Mouse (Mus musculus) liver, adult 2 months (tissue): ENCODE data around the gene Med26. TPM values are rescaled to one million over a fixed set of nuclear protein-coding genes. Genes with fewer than 3 reads are reported as not detected.

ENCODE experiments used
- DNase-seq: peaks from one replicate; pipeline ENCODE4 v3.0.0-alpha.2; 2011; ENCODE audit warnings: low read depth, low spot score; ENCODE audit errors: extremely low read depth
- H3K27ac ChIP-seq: fragments of 200-500 bp; replicated peaks from 2 replicates; pipeline ENCODE4 v1.5.1; 2012; ENCODE audit warnings: low read depth, mild to moderate bottlenecking, control low read depth, inconsistent platforms, low read length; ENCODE audit not compliant: insufficient read depth
- H3K27me3 ChIP-seq: fragments of 200-500 bp; 2 replicates; pipeline ENCODE4 v1.6.1; 2012; ENCODE audit warnings: mild to moderate bottlenecking, moderate library complexity, low read length, inconsistent platforms; ENCODE audit not compliant: control insufficient read depth, insufficient read depth
- H3K36me3 ChIP-seq: fragments of 200-500 bp; 2 replicates; pipeline ENCODE4 v1.6.1; 2012; ENCODE audit warnings: low read length, inconsistent platforms; ENCODE audit not compliant: control insufficient read depth, insufficient read depth
- H3K4me1 ChIP-seq: fragments of 200-500 bp; 2 replicates; pipeline ENCODE4 v1.6.1; 2011; ENCODE audit warnings: low read length; ENCODE audit not compliant: control insufficient read depth, insufficient read depth
- H3K4me3 ChIP-seq: fragments of 200-500 bp; 2 replicates; pipeline ENCODE4 v1.5.1; 2011; ENCODE audit warnings: low read depth, mild to moderate bottlenecking, control low read depth, low read length, moderate library complexity; ENCODE audit not compliant: insufficient read depth
- H3K79me2 ChIP-seq: fragments of 200-500 bp; 2 replicates; pipeline ENCODE4 v1.6.1; 2012; ENCODE audit warnings: inconsistent platforms, mild to moderate bottlenecking, low read length, moderate library complexity; ENCODE audit not compliant: control insufficient read depth, insufficient read depth
- H3K9ac ChIP-seq: fragments of 200-500 bp; 2 replicates; pipeline ENCODE4 v1.6.1; 2012; ENCODE audit warnings: low read depth, mild to moderate bottlenecking, control low read depth, inconsistent platforms, low read length
- CTCF ChIP-seq: fragments of 200-500 bp; IDR thresholded peaks from 2 replicates; pipeline ENCODE4 v1.5.1; 2011; ENCODE audit warnings: low read depth, low read length, control low read depth
- POLR2A ChIP-seq: fragments of 200-500 bp; IDR thresholded peaks from 2 replicates; pipeline ENCODE4 v1.6.1; 2011; ENCODE audit warnings: low read length, control low read depth; ENCODE audit not compliant: insufficient read depth; ENCODE audit errors: extremely low read depth
- WGBS: fragments of 180-500 bp; shearing (Covaris S2); methylation state at CpG from one replicate; pipeline ENCODE4 v1.1.7; 2018; 5-methylcytosine and 5-hydroxymethylcytosine counted together
- polyA plus RNA-seq: library from polyadenylated mRNA; depleted of rRNA; stranded (reverse); fragments of >200 nt; gene quantifications from 2 replicates; pipeline ENCODE4 v1.2.3, GENCODE M21; 2012
- total RNA-seq: library from RNA; depleted of rRNA; stranded (reverse); fragments of >200 nt; gene quantifications from 2 replicates; pipeline ENCODE4 v1.2.3, GENCODE M21; 2014

Med26 gene
- total and polyA plus RNA-seq, 2 experiments = 1.3 to 6.0 TPM

- no peaks in the 10 kb centered on the region for H3K4me1 ChIP-seq
- H3K27me3 ChIP-seq = no peaks in the 10 kb centered on the region
- H3K36me3 ChIP-seq = no peaks in the 10 kb centered on the region; the same call in 1 of the 2 replicates
- no peaks in the 10 kb centered on the region for H3K79me2 ChIP-seq
- 82% methylated on average over 4 of the region's 4 CpGs for WGBS
- H3K4me3 ChIP-seq = no peak overlapping the region
- H3K9ac ChIP-seq = no peak overlapping the region
- no peak overlapping the region for H3K27ac ChIP-seq
- TF ChIP-seq POLR2A (no peak), CTCF (no peak)
- DNase-seq = no peak
Measured at GRCm38 (mm10) chr8:72555770-72556169, 7.7 kb upstream of the Med26 start.

GRCm38 (mm10) chr8:72549314-72549892 is 1.3 kb upstream of the Med26 start:
- Histone ChIP-seq H3K79me2 (peaks cover 32% of the 10 kb centered on the region), H3K9ac (peak overlapping the region; percentile 70), H3K27me3 (no peaks in the 10 kb centered on the region), H3K27ac (peak overlapping the region; percentile 47), H3K36me3 (no peaks in the 10 kb centered on the region; the same call in 1 of the 2 replicates), H3K4me1 (peaks cover 9% of the 10 kb centered on the region), H3K4me3 (peak overlapping the region; percentile 77)
- DNase-seq = peak; percentile 98
- TF ChIP-seq CTCF (no peak), POLR2A (no peak)
- WGBS = 2% methylated on average over 5 of the region's 5 CpGs

- no peak for DNase-seq
- WGBS = under 1% methylated on average over 44 of the region's 45 CpGs
- Histone ChIP-seq H3K79me2 (peaks cover 37% of the 10 kb centered on the region), H3K4me3 (peak overlapping the region; percentile 77), H3K27ac (peak overlapping the region; percentile 54), H3K4me1 (peaks cover 10% of the 10 kb centered on the region), H3K27me3 (no peaks in the 10 kb centered on the region), H3K36me3 (no peaks in the 10 kb centered on the region; the same call in 1 of the 2 replicates), H3K9ac (peak overlapping the region; percentile 70)
- no peak for TF ChIP-seq CTCF
- TF ChIP-seq POLR2A = no peak
Measured at GRCm38 (mm10) chr8:72548644-72549313, 709 bp upstream of the Med26 start.

GRCm38 (mm10) chr8:72547122-72547801 is 808 bp downstream of the Med26 start:
- Histone ChIP-seq H3K27me3 (no peaks in the 10 kb centered on the region), H3K79me2 (peaks cover 52% of the 10 kb centered on the region), H3K27ac (0 out of 2 replicates have a peak overlapping the region, but pooled peaks have one; percentile 7), H3K36me3 (no peaks in the 10 kb centered on the region; the same call in 1 of the 2 replicates), H3K4me1 (peaks cover 16% of the 10 kb centered on the region), H3K9ac (peak overlapping the region; percentile 93), H3K4me3 (peak overlapping the region; percentile 82)
- no peak for DNase-seq
- TF ChIP-seq CTCF (no peak), POLR2A (no peak)
- 2% methylated on average over 27 of the region's 27 CpGs for WGBS

GRCm38 (mm10) chr8:72539234-72539633 is 8.8 kb downstream of the Med26 start:
- Histone ChIP-seq H3K27ac (no peak overlapping the region), H3K36me3 (no peaks in the 10 kb centered on the region), H3K27me3 (no peaks in the 10 kb centered on the region), H3K4me1 (peaks cover 12% of the 10 kb centered on the region), H3K9ac (no peak overlapping the region), H3K79me2 (peaks cover 49% of the 10 kb centered on the region), H3K4me3 (no peak overlapping the region)
- DNase-seq = peak; percentile 43
- TF ChIP-seq CTCF (peak; percentile 58), POLR2A (no peak)

- WGBS = 38% methylated on average over 3 of the region's 3 CpGs
- DNase-seq = peak; percentile 70
Measured at GRCm38 (mm10) chr8:72534888-72535287, 13.2 kb downstream of the Med26 start.

More at GRCm38 (mm10) chr8:72534888-72535287, 13.2 kb downstream of the Med26 start:
- Histone ChIP-seq H3K27me3 (no peaks in the 10 kb centered on the region), H3K4me1 (peaks cover 6% of the 10 kb centered on the region; the same call in 1 of the 2 replicates), H3K79me2 (peaks cover 51% of the 10 kb centered on the region), H3K36me3 (no peaks in the 10 kb centered on the region), H3K9ac (no peak overlapping the region), H3K4me3 (no peak overlapping the region), H3K27ac (no peak overlapping the region)
- no peak for TF ChIP-seq POLR2A
- TF ChIP-seq CTCF = no peak
